Mouse (Mus musculus) CD4-positive, CD25-positive, alpha-beta regulatory T cell, adult 2 months (primary cell): ENCODE results near the gene Ubl4b.

Experiments used
- DNase-seq: peaks from one replicate; pipeline ENCODE4 v3.0.0-alpha.2; 2012; ENCODE audit warnings: low read depth, low spot score

Gene Ubl4b

GRCm38 (mm10) chr3:107554842-107555241 is at the start of gene Ubl4b:
Gene Ubl4b (minus strand): TSS chr3:107555073.
- no peak for DNase-seq

GRCm38 (mm10) chr3:107600127-107600526 is 45.3 kb upstream of the Ubl4b start:
- no peak for DNase-seq

DNA sequence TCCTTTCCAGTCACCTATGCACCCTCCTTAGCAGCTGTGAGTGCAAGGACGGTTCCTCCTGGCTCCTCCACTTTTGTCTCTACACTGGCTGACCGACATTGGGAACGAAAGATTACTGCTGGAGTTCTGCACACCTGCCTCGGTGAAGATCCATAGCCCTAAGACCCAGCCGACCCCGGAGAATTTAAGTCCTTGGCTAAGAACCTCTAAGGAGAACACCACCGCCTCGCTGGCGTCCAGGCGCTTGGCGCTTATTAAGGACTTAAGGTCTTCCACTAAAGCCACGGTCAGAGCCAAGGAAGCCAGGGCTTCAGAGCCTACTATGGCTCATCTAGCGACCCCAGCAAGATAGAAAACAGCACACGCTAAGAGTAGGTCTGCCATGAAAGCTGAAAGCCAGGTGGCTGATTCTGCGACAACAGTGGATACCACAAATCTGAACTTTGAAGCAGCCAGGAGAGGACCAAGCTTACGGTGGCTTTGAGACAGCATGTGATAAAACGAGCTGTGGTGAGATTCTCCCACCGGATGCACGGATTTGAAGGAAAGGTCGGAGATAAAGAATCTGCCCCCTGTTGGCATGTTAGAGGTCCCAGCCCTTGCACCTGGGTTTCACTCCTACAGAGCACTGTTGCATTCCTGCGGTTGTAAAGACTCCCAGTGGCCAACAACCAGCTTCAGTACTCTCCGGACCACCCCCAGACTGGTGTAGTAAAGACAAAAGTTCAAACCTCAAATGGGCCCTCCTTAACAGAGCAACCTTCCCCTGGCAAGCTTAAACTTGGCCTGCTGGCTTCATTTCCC is 42.9 kb upstream of the Ubl4b start:
- DNase-seq: no peak

- no peak for DNase-seq
These were observed 42.3 kb upstream of the Ubl4b start for GRCm38 (mm10) chr3:107597134-107597533.

- DNase-seq: no peak
These were observed 41.7 kb upstream of the Ubl4b start for GRCm38 (mm10) chr3:107596559-107596958.

- DNase-seq: peak; percentile 22
These were observed 41.1 kb upstream of the Ubl4b start for GRCm38 (mm10) chr3:107595938-107596461.

- DNase-seq: no peak
These were observed 40.5 kb upstream of the Ubl4b start for GRCm38 (mm10) chr3:107595264-107595937.

GRCm38 (mm10) chr3:107594662-107595263 is 39.9 kb upstream of the Ubl4b start, which contains the start of gene Alx3:
Gene Alx3 (plus strand): TSS chr3:107595031.
- DNase-seq: no peak

GRCm38 (mm10) chr3:107593632-107594031 is 38.8 kb upstream of the Ubl4b start:
- no peak for DNase-seq

- no peak for DNase-seq
These were observed 36.7 kb upstream of the Ubl4b start for GRCm38 (mm10) chr3:107591612-107592011.

DNA sequence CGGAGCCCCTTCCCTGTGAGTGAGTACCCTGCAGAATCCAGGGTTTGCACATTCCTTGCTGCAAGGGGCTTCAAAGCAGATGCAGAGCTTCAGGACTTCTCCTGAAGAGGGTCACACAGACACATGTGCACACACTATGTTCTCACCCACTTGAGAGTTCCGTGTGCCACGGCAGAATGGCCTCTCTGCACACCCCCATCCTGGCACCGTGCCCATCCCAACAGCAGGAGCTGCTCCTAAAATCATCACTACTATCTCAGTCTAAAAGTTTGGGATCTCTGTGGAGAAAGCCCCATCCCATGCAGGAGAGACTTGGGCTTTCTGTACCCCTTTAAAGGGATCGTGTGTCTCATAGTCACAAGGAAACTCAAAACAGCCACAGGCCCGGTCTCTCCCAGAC is 31.6 kb upstream of the Ubl4b start:
- no peak for DNase-seq

GRCm38 (mm10) chr3:107583893-107584292 is 29.0 kb upstream of the Ubl4b start:
- no peak for DNase-seq

GRCm38 (mm10) chr3:107582875-107583767 is 28.2 kb upstream of the Ubl4b start:
- DNase-seq: no peak

GRCm38 (mm10) chr3:107582130-107582874 is 27.4 kb upstream of the Ubl4b start:
- DNase-seq: no peak

GRCm38 (mm10) chr3:107581103-107582010 is 26.5 kb upstream of the Ubl4b start:
- no peak for DNase-seq

DNA sequence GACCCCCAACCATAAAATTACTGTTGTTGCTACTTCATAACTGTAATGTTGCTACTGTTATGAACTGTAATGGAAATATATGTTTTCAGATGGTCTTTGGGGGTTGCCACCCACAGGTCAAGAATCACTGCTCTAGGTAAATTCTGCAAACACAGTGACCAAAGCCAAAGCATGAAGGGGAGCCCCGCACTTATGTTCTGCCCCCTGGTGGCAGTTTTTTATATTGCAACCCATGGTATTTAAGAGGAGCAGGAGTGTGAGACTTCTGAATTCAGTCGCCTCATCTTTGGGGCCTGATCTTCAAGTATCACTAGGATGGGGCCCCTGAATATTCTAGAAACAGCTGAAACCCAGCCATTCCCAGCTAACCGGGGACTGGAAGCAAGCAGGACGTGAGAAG is 24.6 kb upstream of the Ubl4b start:
- DNase-seq: peak; percentile 66

DNA sequence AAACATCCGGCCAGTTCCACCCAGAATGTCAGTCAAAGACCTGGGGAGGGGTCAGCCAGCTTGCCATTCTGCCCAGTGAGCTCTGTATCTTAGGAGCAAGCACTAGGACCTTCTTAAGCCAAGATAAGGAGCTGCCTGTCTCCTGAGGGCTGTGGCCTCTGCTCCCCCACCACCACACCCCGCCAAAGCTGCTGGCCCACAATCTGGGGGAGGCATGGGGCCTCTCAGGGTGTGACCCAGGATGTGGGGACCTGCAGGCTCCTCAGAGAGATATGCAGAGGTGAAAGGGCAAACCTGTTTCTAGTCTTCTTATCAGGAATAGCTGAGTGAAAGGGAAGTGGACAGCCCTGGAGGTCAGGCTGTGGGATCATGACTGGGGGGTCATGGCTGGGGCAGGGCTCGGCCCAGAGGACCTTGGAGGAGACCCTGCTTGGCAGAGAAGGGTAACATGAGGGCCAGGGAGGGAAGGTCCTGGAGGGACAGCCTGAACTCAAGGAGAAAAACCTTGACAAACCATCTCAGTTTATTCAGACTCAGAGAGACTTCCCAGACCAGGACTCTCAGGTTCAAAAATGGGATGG is 23.0 kb upstream of the Ubl4b start:
- DNase-seq: no peak

DNA sequence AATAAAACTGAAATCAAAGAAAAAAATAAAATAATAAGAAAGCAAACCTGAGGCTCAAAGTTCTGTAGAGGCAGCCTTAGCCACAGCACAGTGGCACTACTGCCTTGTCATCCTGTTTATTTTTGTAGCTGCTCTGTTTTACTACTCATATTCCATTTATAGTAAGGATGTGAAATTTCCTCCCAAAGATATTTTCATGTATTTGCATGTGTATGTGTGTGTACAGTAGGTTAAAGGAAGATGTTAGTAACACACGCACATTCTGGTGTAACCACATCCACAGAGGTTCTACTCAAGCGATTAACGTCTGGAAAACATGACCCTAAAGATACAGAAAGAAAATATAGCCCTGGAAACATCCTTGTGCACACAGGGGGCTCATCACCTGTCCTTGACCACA is 21.9 kb upstream of the Ubl4b start:
- DNase-seq: no peak

GRCm38 (mm10) chr3:107571205-107571604 is 16.3 kb upstream of the Ubl4b start:
- DNase-seq: peak; percentile 9
